ENCODE assay signal across 16 mouse cellular contexts in the genomic region with DNA sequence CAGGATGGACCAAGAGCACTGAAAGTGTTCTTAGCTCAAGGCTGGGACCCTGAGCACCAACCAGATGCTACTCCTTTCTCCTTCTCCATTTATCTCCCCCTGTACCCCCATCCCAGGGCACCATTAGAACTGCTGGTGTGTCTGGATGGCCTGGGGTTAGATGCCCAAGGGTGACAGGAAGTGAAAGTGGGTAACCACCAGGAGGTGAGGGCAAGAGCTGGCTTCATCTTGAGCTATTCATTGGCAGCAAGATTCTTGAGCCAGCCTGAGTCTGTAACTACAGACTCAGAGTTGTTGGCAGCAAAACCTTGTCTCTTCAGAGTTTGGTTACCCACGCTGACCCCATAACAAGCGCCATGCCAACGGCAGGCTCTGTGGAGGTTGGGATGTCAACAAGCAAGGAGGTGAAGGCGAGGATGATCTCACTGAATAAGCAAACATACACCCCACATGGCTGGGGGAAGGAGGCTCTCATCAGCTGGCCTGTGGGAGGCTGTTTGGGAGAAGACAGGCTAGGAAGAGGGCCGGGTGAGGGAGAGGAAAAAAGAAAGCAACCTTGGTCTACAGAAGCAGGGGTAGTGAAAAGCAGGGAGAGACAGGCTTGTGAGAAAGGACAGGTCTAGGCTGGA. TPM values are rescaled to one million over a fixed set of nuclear protein-coding genes. Genes with fewer than 3 reads are reported as not detected.
DNase-seq lines count a peak whose midpoint lies in the region; ATAC-seq lines count a peak whose summit lies in the region.
"Had no signal": no experiment of that assay in that cellular context is flagged by ENCODE, and none has a peak within 500 bp of the region (broad histone marks: within the 10 kb centered on the region; RNA-seq: fewer than 3 reads in every experiment).

No protein-coding gene starts in this region.

- H3K4me3 ChIP-seq in liver, embryonic 15.5 days (replicated peaks) = no peak overlapping the region
- H3K4me3 ChIP-seq in liver, embryonic 12.5 days = no peak overlapping the region
- H3K4me3 ChIP-seq: embryonic facial prominence, embryonic 13.5 days; forebrain, embryonic 15.5 days; hindbrain, embryonic 15.5 days had no signal

- no peaks in the 10 kb centered on the region for H3K9me3 ChIP-seq in liver, embryonic 15.5 days (replicated peaks)
- no peaks in the 10 kb centered on the region; the same call in 1 of the 2 replicates for H3K9me3 ChIP-seq in liver, embryonic 12.5 days (replicated peaks)
- H3K9me3 ChIP-seq: forebrain, embryonic 15.5 days; hindbrain, embryonic 15.5 days had no signal

- no peak overlapping the region for H3K27ac ChIP-seq in liver, embryonic 15.5 days (replicated peaks)
- H3K27ac ChIP-seq in liver, embryonic 12.5 days = no peak overlapping the region
- H3K27ac ChIP-seq: embryonic facial prominence, embryonic 13.5 days; forebrain, embryonic 15.5 days; hindbrain, embryonic 15.5 days; kidney, postnatal 0 days had no signal

- WGBS in liver, embryonic 15.5 days (ENCODE audit: insufficient replicate concordance) = 63% methylated on average over 5 of the region's 5 CpGs
- WGBS in liver, embryonic 12.5 days (ENCODE audit: insufficient replicate concordance) = 62% methylated on average over 5 of the region's 5 CpGs

- 0 out of 2 replicates have a peak, but pooled peaks have one; percentile 9 for ATAC-seq in liver, embryonic 15.5 days (ENCODE audit: insufficient read depth)
- no peak; the same call in 1 of the 2 replicates for ATAC-seq in liver, embryonic 12.5 days
- ATAC-seq in megakaryocyte progenitor cell, adult 5-6 weeks (replicated peaks; ENCODE audit: poor library complexity) = peak; percentile 47
- ATAC-seq: forebrain, embryonic 15.5 days had no signal

- peaks cover 18% of the 10 kb centered on the region for H3K4me1 ChIP-seq in liver, embryonic 15.5 days (replicated peaks)
- H3K4me1 ChIP-seq in liver, embryonic 12.5 days = peaks cover 43% of the 10 kb centered on the region
- H3K4me1 ChIP-seq: forebrain, embryonic 15.5 days; hindbrain, embryonic 15.5 days had no signal

- H3K36me3 ChIP-seq in liver, embryonic 15.5 days (replicated peaks) = no peaks in the 10 kb centered on the region
- no peaks in the 10 kb centered on the region for H3K36me3 ChIP-seq in liver, embryonic 12.5 days
- H3K36me3 ChIP-seq: embryonic facial prominence, embryonic 13.5 days; forebrain, embryonic 15.5 days; hindbrain, embryonic 15.5 days had no signal

- DNase-seq in CD4-positive helper T cell, adult 2 months (ENCODE audit: low read depth, low spot score) = peak; percentile 51
- peak; percentile 76 for DNase-seq in brain, adult 2 months (ENCODE audit: low read depth, low spot score)
- DNase-seq in kidney, adult 9 months = no peak
- no peak for DNase-seq in cerebellum, postnatal 14 days
- no peak for DNase-seq in spleen, adult 12 weeks (ENCODE audit: low spot score)
- DNase-seq: adrenal gland, adult 8-10 months; cerebellum, adult 2 months had no signal

- H3K9ac ChIP-seq in liver, embryonic 15.5 days = no peak overlapping the region
- no peak overlapping the region for H3K9ac ChIP-seq in liver, embryonic 12.5 days
- H3K9ac ChIP-seq: embryonic facial prominence, embryonic 13.5 days; forebrain, embryonic 15.5 days; hindbrain, embryonic 15.5 days had no signal

- H3K27me3 ChIP-seq in liver, embryonic 15.5 days = no peaks in the 10 kb centered on the region
- 0 out of 2 replicates have a peak, but pooled peaks cover 5% of the 10 kb centered on the region for H3K27me3 ChIP-seq in liver, embryonic 12.5 days (replicated peaks)
- H3K27me3 ChIP-seq: embryonic facial prominence, embryonic 13.5 days; forebrain, embryonic 15.5 days; hindbrain, embryonic 15.5 days had no signal

- H3K4me2 ChIP-seq in liver, embryonic 15.5 days = no peak overlapping the region
- H3K4me2 ChIP-seq in liver, embryonic 12.5 days = no peak overlapping the region
- H3K4me2 ChIP-seq: embryonic facial prominence, embryonic 13.5 days; forebrain, embryonic 15.5 days; heart, embryonic 11.5 days; hindbrain, embryonic 15.5 days; midbrain, embryonic 11.5 days had no signal

RNA-seq across cellular contexts. Expression of a gene that starts 12.2 kb away (rescaled TPM):
- polyA plus RNA-seq in liver, embryonic 15.5 days (2015; fragmentation: Nextera tagmentation; extraction: Ambion mirVana) = 42.8 and 48.3 TPM in 2 replicates
- polyA plus RNA-seq in liver, embryonic 12.5 days (2016; fragmentation: Nextera tagmentation; extraction: Ambion mirVana) = 76.2 and 78.4 TPM in 2 replicates
- 28.0 and 33.5 TPM in 2 replicates for total RNA-seq in megakaryocyte progenitor cell, adult 5-6 weeks (2015)
- 69.5 and 92.2 TPM in 2 replicates for total RNA-seq in megakaryocyte progenitor cell, adult 5-6 weeks (2017)

RNA-seq across cellular contexts. Expression of a gene that starts 56.9 kb away (rescaled TPM):
- 9.5 and 10.7 TPM in 2 replicates for polyA plus RNA-seq in liver, embryonic 15.5 days (2015; fragmentation: Nextera tagmentation; extraction: Ambion mirVana)
- polyA plus RNA-seq in liver, embryonic 12.5 days (2016; fragmentation: Nextera tagmentation; extraction: Ambion mirVana) = 12.3 and 13.6 TPM in 2 replicates
- total RNA-seq in megakaryocyte progenitor cell, adult 5-6 weeks (2015) = 15.7 and 19.4 TPM in 2 replicates
- total RNA-seq in megakaryocyte progenitor cell, adult 5-6 weeks (2017) = 16.8 and 17.8 TPM in 2 replicates

Comparison
In these comparisons a context has a peak if more than half of its experiments do, and no peak if none do; other contexts are left out.
1. DNase-seq: peak in CD4-positive helper T cell, adult 2 months (single experiment) and brain, adult 2 months (single experiment); none in kidney, adult 9 months (single experiment), cerebellum, postnatal 14 days (0 of 2) and spleen, adult 12 weeks (single experiment).